Mouse (Mus musculus) natural killer cell, adult 2 months (primary cell): ENCODE data around the gene Neurl3.

Source experiments
- DNase-seq, 2 experiments: peaks; one replicate each; pipeline ENCODE4 v3.0.0; 2022; ENCODE audit warnings: low spot score in 2 of 2

Neurl3 gene

DNA sequence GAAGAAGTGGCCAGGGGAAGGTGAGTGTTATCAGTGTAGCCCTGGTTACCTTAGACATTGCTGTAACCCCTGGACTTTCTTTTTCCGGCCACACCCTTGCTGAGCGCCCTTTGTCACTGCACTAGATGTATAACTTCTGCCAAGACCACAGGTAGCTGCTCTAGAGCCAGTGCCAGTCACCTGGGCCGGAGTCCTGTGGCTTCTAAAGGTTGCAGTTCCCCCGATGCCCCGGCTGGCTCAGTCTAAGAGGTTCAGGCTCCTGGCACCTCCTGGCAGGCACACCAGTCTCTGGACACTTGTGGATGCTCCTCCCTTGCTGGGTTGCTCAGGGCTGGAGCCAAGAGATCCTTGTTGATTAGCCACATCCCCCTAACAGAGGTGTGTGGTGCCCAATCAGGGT, at the start of gene Neurl3:
Gene Neurl3 (minus strand): TSS at position 225 of the 400 bp plus-strand sequence.
- DNase-seq, result peak; percentile 39 to 47

DNA sequence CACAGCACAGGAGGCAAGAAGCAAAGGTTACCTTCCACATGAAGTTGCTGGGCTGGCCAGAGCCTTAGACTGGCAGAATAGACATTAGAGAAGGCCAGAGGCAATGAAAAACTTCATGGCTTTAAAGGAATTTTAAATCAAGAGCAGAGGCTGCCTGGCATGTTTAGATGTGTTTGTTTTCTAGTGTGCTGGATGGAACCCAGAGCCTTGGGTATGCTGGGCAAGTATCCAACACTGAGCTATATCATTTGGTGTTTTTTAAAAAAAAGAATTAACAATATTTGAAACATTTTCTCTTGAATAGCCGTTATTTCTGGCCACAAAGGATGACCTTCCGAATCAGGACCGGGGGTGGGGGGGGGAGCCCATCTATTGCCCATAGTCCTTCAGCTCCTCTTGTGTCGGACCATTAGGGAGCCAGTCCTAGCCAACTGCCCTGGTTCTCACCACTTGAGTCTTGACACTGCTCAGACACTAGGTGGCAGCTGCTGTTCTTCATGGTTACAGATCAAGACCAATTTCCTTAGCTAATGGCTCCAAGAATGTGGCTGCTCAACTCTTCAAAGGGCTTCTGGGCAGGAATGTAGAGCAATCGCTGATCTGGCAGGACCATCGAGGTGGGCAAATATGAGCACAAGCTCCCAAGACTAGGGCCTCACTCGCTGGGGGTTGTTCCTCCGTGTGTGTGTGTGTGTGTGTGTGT, 49.4 kb upstream of the Neurl3 start:
- DNase-seq, result peak in 1 of 2 experiments; percentile 39

DNA sequence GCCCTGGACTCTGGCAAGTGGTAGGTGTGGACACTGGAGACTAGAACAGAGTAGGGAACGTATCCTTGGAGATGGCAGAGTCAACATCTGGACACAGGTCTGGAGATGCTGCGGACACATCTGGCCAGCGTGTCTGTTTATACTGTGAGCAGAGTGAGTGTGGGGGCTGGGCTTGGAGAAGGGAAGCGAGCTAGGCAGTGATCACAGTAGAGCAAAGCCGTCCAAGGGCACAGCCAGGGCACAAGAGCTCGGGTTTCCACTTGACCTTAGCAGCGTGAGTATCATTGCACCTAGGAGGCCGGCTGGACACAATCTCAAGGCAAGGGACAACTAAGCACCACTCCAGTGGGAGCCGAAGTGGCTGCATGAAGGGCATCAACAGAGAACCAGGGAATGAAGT, 48.6 kb upstream of the Neurl3 start:
- no peak for DNase-seq

DNA sequence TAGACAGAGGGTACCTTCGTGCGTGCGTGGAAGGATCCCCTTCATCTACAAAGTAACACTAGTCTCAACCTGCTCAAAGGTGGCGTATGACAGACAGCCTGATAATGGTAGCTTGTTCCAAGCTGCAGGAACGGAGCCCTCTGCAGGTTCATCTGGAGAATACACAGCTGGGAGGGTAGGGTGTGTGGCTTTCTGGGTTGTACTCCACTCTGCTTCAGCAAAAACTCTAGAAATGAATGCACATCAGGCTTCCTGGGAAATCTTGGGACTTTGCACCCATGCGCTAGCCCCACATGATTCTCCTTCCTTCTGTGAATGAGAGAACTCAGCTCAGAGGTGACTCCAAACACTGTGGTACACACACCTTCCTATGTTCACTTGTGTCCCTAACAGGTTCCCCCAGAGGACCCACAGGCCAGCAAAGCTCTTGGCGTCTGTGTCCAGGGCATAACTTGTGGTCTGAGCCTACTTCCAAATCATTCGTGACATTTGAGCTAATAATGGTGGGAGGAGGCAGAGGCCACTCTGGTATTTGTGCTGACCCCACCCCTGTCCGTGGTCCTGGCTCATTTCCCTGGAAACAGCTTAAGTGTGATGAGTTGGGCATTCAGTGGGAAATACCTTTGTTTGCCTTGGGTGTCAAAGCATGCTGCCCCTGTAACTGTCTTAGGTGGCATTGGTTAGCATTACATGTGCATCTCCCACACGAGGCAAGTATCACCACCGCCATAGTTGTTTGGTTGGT, 47.5 kb upstream of the Neurl3 start:
- no peak for DNase-seq

DNA sequence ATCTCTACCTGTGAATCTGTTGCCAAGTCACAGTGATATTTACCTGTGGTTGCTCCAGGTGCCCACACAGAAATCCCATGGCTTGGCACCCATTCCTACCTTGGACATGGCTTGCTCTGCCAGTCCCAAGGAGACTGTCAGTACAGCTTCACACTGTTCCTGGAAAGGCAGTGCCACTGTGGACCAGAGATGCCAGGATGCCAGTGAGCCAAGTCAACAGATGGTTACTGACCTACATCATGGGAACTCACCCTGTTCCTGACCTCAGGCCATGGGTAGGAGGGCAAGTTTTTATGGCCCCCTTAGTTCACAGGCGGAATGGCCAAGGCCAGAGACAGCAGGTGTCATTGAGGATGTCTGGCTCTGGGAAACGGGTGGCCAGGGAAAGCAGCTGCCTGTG, 46.7 kb upstream of the Neurl3 start:
- DNase-seq, result no peak

DNA sequence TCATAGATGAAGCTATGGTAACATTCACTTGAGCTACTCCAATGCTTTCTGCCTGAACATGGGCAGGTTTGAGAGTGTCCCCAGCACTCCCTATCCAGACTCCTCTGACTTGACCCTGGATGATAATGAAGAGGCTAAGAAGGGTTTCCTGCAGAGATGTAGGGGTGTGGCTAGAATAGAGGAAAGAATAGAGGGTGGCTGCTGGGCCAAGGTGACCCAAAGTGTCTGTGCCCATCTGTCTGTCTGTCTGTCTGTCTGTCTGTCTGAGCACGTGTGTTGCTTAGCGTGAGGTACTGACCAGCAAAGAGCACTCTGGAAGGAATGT, 41.3 kb upstream of the Neurl3 start:
- no peak for DNase-seq

DNA sequence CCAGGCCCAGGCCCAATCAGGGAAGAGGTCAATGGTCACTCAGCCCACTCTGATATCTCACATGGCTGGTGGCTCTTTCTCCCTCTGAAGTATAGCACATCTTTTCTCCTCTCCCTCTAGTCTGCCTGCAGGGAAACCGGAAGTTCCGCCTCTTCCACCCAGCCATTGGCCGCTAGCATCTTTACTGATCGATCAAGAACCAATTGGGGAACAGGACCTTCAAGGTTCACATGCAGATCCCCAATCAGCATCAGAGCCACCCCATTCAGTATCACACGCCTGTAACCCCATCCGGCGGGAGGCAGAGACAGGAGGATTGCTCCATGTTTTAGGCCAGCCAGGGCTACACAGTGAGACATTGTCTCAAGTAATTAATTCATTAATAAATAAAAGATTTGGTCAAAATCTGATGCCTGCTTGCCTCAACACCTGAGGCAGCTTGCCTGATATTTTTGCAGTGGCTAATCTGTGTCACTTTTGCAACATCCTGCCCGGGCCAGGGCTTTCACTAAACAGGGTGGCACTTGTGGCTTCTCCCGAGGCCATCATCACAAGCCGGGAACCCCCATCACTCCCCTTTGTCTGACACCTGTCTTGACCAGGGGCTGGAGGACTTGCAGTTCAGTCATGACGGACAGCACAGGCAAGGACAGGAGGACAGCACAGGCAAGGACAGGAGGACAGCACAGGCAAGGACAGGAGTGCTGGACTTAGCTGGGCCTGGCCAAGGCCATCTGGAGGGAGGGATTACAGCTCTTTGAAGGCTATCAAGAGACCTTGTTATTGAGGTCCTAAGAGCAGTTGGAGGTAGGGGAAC, 40.7 kb upstream of the Neurl3 start:
- DNase-seq, result peak; percentile 52 to 62

DNA sequence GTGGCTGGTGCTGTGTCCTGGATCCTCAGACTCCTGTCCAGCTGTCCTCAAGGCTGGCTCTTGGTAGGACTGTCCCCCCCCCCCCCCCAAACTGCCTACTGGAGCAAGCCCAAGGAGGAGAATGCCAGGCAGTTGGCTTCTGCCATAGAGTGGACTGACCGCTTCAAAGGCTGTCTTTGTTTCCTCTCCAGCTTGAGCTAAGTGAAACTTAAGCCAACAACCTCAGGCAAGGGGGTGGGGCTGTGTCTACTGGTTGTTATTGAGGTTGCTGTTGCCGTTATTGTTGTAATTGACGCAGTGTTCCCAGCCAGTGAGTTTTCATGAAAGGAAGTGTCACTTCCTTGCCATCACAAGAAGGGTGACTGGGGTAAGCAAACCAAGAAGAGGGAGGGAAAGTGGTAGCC, 35.0 kb upstream of the Neurl3 start:
- peak; percentile 89 to 93 for DNase-seq

DNA sequence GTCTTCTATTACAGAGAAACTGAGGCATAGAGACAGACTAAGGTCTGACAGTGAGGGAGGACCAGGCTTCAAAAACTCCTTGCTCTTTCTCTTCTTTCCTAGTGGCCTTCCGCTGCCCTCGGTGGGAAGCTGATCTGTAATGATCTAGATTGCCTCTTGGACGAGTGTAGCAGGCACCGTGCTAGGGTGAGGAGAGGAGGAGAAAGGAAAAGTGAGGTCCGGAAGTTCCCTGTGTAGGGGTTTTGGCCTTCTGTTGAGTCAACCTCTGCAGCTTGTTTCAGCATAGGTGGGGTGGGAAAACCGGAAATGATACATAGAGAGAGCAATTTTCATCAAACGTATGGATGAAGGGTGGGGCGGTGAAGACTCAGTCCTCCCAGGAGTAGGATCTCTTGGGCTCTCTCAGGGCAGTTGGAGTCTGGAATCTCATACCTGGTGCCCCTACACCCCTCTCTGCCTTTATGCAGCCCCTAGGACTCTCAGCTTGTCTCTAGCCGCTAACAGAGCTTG, 34.5 kb upstream of the Neurl3 start:
- DNase-seq, result peak in 1 of 2 experiments; percentile 31

DNA sequence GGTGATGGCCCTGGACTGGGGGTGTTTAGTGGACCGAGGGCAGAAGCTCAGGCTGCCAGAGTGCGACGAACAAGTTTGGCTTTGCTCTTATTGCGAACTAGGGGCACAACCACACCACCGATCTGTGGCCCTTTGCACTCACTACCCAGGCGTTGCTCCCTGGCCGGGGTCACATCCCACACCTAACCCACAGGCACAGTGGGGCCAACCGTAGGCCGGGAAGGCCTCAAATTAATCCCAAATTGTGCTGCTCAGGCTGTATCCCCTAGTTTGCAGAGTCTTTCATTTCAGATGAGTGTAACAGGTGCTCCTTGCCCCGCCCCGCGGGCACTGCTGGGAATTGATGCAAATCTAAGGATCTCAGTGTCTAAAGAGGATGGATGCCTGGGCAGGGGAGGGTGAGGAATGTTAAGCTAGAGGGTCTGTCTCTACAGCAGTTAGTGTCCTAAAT, 34.0 kb upstream of the Neurl3 start:
- DNase-seq, result peak in 1 of 2 experiments; percentile 39

DNA sequence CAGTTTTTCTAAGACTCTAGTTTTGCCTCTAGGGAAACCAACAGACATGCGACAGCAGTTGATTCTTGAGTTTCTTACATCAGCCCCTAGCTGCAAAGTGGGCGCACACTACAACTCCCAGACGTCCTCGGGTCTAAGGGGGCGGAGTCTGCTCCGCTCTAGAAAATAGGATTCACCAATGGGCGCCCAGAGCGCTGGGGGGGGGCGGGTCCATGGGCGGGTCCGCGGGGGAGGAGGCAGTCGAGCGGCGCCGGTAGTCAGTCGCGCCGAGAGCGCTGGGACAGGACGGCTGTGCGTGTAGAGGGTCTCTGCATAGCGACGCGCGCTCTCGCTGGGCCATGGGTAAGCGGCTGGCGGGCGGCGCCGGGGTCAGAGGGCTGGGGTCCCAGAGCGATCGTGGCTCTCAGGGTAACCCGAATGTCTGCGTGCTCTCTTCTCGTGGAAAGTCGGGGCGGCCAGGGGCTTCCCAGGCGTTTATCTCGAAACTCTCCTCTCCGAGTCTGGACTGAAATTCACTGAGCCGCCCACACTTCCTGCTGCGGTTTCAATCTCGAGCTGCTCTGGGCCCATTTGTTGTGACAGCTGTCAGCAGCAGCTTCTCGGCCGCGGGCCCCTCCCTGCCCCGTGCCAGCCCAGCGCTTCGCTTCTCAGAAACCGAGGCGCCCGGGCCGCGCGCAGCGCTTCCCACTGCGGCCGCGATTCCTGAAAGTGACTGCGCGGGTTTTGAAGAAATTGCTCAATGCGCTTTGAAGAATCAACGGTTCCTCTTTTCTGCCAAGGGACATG, 33.2 kb upstream of the Neurl3 start, which contains the start of gene Arid5a:
Gene Arid5a (plus strand): TSS at position 239 of the 786 bp plus-strand sequence.
- peak; percentile 94 to 95 for DNase-seq

DNA sequence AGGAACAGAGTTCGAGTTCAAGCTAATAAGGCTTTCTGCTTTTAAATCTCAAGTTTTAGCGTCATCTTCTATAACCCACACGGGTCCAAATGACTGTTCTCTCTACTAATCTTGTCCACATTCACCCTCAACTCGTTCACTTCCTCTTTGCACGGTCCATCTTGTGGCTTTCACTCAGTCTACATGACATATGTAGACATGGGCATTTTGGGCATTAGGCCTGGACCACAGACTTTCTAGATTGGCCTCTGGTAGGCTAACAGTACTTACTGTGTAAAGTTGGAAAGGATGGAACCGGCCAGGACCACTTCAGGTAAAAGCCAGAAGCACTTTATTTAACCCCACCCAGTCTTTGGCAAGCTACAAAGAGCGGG, 32.6 kb upstream of the Neurl3 start:
- DNase-seq, result no peak

DNA sequence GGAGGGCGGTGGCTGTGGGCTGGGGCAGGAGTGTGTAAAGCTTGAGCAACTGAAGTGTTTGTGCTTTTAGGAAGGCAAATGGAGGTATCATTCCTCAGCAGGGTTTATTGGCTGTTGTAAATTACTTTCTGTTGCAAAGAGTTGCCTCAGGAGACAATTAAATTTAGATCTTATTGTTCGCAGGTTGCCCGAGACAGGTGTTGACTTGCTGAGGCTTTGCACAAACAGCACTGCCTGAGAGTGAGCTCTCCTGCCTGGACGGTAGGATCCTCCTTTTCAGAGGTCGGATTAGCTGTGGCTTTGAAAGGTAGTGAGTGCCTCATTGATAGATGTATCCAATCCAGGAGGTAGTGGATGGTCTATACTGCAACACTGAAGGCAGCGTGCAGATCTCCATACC, 31.6 kb upstream of the Neurl3 start:
- DNase-seq, result no peak

DNA sequence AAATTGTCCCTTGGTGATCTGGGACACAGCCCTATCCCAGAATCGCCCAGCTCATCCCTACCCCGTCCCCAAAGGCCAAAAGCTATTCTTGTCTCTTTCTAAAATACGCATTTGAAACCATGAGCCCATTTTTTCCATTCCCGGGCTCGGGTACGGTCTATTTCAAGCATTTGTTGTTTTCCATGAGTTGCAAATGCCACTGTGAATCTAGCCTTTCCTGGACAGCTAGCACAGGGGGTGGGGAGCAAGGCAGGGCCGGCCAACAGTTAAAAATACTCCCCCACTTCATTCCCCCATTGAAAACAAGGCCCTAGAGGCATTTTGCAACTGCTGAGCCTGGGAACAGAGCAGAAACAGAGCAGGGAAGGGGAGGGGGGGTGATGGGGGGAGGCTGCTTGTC, 30.3 kb upstream of the Neurl3 start:
- DNase-seq, result no peak

DNA sequence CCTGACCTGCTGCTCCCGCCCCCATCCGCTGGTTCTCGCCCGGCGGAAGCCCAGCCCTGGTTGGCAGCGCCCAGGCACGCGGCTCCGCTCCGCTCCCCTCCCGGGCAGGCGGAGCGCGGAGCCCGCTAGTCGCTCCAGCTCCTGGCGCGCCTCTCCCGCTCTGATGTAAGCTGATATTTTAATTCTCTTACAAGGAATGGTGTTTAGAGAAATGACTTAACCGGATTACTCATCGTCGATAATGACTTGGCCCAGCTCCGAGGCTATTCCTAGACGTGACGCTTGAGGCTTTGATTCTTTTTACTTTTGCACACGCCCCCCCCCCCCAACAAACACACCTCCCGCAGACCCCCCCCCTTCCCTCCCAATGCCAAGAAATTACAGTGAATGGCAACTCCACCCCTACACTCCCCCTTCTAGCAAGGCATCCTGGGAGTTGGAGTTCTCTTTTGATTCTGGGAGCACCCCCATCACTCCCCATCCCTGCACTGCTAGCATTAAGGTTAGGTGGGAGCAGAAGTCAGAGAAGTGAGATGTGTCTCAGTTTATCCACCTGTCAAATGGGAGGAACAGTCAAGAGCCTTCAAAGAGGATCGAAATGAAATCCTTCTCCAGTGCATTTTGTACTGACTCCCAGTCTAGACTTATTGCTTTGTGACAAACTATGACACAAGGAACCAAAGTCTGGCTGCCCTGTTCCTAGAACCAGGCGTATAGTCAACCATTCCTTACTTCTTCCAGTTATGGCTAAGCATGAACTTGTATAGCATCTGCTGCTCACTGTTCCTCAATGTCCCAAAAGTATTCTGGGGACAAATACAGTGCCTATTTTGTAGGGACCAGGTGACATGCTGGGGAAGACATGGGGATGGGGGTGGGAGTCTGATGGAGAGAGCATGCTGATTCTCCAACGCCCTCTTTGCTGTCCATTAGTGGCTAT, 29.2 kb upstream of the Neurl3 start:
- DNase-seq, result no peak

DNA sequence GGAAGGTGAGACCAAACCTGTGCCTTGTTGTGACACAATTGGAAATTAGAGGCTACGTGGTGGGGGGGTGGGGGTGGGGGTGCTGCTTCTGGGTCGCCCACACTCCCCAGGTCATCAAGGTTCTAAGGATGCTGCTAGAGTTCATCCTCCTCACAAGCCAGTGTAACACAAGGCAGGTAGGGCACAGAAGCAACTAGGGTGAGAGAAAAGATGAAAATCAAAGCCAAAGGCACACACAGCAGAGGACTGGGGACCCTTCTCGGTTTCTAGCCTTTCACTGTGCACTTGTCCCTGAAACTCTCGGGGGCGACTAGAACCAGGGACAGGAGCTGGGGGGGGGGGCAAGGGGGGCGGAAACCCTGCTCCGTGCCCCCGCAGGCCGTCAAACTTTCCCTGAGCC, 28.5 kb upstream of the Neurl3 start:
- DNase-seq, result no peak

DNA sequence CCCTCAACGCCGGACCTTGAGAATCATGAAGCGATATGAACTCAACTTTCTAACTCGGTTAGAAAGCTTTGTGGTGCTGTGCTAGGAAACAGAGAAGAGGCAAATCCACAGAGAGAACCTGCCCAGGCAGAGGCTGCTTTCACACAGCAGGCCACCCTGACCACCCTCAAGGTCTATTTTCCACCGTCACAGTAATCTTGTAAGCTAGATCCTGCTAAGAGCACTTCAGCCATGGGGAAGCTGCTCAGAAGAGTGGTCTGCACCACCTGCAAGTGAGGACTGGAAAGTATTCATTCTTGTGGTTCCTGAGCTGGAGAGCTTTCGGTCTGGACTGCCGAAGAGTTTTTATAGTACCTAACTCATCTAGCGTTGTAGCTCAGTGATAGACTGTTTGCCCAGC, 27.8 kb upstream of the Neurl3 start:
- DNase-seq, result no peak

DNA sequence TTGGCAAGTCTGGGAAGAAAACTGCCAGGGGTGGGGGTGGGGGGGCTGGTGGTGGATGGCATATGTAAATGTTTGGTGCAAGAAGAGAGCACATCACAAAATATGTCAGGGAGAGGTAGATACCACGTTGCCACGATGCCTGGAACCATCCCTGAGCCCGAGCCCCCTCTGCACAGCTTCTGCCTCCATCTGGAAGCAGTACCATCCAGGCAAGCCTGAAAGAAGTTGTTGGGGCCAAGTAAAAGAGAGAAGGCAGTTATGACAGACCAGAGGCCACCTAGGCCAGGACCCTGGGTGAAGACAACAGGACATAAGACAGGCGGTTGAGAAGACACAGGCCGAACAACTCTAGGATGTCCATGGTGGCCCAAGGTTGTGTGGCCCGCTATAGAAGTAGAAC, 26.0 kb upstream of the Neurl3 start:
- no peak for DNase-seq

DNA sequence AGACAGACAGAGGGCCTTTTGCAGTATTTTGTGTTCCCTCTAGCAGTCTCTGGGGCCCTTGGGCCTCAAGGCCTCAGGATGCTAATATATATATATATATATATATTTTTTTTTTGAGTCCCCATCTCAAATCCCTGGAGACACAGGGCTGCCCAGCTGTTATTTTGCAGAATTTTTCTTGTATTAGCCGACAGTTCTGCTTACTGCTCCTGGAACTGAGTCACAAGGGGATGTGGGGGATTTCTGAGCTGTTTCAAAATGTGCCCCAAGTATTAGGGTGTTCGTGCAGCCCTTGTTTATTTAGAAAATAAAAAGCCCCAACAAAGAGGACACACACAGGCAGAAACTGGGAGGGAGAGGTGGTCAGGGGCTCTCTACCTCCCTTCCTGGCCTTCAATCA, 25.2 kb upstream of the Neurl3 start:
- DNase-seq, result no peak

DNA sequence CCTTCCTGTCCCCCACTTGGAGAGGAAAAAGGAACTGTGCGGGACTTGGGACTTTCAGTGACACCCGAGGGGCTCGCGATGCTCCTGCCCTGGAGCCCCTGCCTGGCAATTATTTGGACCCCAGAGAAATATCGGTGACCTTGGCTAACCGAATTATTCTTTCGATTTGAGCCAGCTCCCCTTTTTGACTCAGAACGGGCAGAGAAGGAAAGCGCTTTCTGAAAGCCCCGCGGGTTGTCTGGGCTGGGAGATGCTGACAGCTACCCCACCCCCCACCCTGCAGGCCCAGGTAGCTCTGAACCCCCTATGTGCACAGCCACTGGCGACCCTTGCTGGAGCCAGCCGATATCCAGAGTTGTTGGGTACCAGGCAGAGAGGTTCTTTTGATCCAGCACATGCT, 24.6 kb upstream of the Neurl3 start:
- DNase-seq, result no peak
